Mouse (Mus musculus) right cerebral cortex, postnatal 14 days (tissue): ENCODE measurements around the gene Gm20388.

Source experiments
- DNase-seq: peaks from one replicate; pipeline ENCODE4 v3.0.0; 2022

Gm20388 gene

DNA sequence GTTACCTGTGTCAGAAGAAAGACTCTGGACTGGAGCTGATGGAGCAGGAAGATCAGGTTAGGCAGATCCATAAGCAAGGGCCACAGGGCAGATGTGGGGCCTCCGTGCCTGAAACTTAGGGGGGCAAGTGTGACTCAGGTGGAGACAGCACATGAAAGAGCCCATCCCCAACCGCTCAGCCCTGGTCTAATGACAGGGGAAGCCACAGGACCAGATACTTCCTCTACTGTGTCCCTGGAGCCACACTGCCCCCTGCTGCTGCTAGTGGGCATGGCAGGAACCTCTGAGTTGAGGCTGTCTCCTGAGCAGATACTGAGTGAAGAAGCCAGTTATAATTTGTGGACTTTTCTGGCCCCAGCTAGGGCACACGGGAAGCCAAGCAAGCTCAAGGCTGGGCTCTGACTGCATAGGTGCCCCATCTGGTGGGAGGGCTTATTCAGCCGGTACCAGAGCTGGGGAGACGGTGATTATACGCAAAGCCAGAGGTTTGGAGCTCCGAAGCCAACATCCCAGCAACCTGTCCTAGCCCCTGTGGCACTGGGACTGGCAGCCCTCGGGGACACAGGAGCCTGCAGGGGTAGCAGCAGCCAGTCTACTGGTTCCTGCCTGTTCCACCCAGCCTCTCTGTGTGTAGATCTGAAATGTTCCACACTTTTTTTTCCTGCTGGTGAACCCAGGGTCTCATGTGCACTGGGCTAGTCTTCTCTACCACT is 2919.9 kb downstream of the Gm20388 start:
- peak; percentile 94 for DNase-seq

DNA sequence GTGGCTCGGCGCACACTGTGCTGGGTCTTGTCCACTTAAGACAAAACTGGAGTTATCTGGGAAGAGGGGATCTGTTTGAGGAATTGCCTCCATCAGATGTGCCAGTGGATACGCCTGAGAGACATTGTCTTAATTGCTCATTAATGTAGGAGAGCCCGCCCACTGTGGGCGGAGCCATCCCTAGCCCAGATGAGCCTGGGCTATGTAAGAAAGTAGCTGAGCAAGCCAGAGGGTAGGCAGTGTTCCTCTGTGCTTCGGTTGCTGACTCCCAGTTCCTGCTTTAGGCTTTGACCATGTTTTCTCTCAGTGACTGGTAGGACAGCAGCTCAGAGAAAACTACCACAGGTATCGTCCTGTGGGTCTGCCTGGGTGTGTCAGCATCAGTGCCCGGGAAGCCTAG is 2923.8 kb downstream of the Gm20388 start:
- no peak for DNase-seq

GRCm38 (mm10) chr8:122834971-122835370 is 2924.3 kb downstream of the Gm20388 start:
- DNase-seq = peak; percentile 80

- no peak for DNase-seq
Measured at GRCm38 (mm10) chr8:122836199-122836598, 2925.6 kb downstream of the Gm20388 start.

DNA sequence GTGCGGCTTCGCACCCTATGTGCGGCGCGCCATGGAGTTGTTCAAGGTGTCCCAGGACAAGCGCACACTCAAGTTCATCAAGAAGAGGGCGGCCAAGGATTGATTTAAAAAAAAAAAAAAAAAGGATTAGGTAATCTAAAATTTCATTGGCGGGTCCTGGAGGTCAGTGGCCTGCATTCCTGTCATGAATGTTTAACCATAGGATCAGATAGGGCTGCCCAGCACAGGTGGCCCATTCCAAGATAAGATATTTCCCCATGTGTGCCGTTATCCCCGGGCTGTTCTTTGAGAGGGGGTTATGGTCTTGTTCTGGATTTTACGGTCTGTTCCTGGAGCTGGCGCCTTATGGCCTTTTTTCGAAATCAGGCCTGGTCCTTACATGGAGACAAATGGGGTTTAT is 2926.1 kb downstream of the Gm20388 start:
- DNase-seq = no peak

GRCm38 (mm10) chr8:122844161-122844560 is 2933.5 kb downstream of the Gm20388 start:
- DNase-seq = no peak

DNA sequence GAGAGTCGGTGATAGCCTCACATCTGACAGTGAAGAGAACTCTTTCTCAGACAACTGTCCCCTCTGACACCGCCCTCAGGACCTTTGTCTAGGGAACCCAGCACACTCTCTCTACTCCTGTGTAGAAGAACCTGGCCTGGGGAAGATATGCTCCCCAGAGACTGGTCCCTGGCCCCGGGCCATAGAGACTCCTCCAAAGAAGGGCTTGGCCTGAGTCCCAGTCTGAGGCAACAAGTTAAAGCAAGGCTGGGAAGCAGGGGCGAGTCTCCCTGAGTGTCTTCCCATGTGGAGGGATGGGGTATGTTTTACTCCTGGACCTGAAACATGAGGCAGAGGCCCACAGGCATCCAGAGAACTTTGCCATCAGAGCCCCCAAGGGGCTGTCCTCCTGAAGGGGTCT is 2935.0 kb downstream of the Gm20388 start:
- DNase-seq = no peak

- DNase-seq = peak; percentile 51
Measured at GRCm38 (mm10) chr8:122847829-122848561, 2937.4 kb downstream of the Gm20388 start, which contains the start of gene Cdh15. Cdh15 (plus strand) TSS chr8:122847966.

GRCm38 (mm10) chr8:122849152-122849910 is 2938.7 kb downstream of the Gm20388 start:
- DNase-seq = no peak

DNA sequence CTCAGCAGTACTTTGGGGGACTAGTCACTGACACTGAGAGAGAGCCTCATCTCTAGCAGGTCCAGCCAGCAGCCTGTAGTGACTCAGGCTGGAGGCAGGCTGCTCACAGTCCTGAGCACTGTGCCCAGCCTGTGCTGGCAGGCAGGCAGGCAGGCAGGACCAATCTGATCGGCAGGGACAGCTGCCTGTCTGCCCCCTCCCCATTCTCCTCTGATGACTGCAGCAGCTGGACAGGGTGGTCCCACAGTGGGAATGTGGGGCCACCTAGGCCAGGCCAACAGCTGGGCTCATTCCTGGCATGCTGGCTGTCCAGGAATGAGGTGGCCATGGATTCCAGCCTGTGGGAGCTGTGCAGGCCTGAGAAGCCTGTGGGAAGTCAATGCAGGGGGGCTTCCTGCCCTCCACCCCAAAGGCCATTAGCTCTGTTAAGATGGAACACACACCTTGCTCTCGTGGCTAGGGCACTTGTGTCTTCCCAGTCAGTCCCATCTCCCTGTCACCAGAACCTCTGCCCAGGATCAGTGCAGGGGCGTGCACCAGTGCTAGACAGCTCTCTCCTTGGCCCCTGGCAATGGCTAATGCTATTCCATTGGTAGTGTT is 2940.1 kb downstream of the Gm20388 start:
- DNase-seq = no peak

GRCm38 (mm10) chr8:122851692-122852545 is 2941.3 kb downstream of the Gm20388 start:
- no peak for DNase-seq

- DNase-seq = no peak
Measured at GRCm38 (mm10) chr8:122852546-122852905, 2941.9 kb downstream of the Gm20388 start.

DNA sequence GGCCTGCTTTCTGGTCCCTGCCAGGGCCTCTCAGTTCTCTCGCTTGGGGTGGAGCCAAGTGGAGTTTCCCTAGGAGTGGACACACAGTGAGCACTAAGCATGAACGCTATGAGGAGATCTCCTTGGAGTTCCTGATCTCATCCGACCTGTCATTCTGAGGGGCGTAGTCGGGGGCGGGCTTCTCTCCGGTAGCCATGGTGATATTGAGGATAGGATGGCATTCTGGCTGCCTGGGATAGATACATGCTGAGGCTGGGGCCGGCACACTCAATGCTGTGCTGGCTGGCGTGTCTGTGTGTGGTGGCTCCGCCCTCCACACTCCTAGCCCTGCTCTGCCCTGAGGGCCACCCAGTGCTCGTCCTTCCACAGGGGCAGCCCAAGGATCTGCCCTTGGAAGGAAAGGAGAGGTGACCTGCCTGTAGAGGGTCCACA is 2942.7 kb downstream of the Gm20388 start:
- peak; percentile 37 for DNase-seq

- DNase-seq = no peak
Measured at GRCm38 (mm10) chr8:122854388-122854787, 2943.7 kb downstream of the Gm20388 start.

- DNase-seq = no peak
Measured at GRCm38 (mm10) chr8:122855123-122855522, 2944.5 kb downstream of the Gm20388 start.

DNA sequence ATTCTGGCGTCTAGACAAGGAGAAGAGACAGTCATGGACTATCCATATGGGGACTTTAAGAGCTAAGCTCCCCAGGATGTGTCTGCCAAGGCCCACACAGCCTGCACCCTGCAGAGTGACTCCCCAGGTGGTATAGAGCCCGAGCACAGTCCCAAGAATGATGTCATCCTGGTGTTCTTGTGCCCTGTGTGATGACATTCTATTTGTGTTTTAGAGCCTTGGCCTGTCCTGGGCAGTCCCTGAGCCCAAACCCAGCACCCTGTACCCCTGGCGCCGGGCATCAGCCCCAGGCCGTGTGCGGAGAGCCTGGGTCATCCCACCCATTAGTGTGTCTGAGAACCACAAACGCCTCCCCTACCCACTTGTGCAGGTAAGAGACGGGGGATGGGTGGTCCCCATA is 2945.6 kb downstream of the Gm20388 start:
- DNase-seq = no peak

- no peak for DNase-seq
Measured at GRCm38 (mm10) chr8:122859843-122860242, 2949.2 kb downstream of the Gm20388 start.

DNA sequence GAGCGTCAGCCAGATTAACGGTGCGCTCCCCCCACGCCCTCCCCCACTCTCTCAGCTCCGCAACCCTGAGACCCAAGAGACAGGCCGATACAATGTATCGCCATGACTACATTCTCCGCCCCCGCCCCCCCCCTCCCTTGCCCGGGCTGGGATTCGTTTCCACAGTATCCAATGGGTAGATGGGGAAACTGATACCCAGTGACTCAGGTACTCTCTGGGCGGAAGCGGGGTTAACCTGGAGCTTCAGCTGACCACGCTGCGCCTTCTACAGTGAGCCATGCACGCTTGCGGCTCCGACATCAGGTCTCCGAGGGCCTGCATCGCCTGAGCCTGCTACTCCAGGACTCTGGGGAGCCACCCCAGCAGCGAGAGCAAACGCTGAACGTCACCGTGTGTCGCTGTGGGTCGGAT is 2954.1 kb downstream of the Gm20388 start:
- DNase-seq = no peak

DNA sequence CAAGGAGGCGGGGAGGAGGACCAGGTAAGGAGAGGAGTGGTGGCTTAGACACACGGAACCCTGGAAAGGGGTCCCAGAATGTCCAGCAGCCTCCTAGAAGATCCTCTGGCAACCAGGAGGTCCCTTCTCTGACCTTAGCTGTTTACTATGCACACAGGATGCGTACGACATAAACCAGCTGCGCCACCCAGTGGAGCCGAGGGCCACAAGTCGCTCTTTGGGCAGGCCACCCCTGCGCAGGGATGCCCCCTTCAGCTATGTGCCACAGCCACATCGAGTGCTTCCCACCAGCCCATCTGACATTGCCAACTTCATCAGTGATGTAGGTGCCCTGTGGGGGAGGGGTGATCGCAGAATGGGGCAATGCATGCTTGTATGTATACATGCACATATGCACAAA is 2954.8 kb downstream of the Gm20388 start:
- DNase-seq = peak; percentile 23

DNA sequence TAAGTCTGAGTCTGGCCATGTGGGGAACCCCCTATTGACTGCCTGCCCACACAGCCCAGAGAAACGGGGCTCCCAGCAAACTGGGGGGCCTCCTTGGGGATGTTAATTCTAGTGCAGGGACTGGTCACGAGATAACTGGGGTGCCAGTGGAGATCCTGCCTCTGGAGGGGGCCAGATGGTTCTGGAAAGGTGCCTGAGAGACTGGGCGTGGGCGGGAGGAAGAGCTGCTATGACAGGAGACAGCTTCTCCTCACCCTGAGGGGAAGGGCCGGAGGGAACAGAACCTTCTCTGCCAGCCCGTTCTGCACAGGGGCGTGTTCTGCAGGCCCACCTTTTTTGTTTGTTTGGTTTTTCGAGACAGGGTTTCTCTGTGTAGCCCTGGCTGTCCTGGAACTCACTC is 2955.6 kb downstream of the Gm20388 start:
- no peak for DNase-seq

DNA sequence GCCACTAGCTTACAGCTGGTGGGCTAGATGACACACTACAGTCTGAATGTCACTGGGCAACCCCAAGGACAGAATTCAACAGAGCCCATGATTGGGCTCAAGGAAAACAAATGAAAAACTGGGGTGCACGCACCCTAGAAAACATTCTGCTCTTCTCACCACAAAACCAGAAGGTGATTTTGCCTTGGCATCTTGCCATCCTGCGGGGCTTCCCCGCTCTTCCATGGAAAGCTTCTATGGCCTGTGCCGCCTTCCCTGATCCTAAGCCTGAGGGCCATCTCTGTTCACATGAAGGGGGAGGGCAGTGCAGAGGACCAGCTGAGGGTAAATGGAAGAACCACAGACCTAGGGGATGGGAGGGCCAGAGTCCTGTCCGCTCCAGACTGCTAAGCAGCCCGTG is 2957.3 kb downstream of the Gm20388 start:
- no peak for DNase-seq

- no peak for DNase-seq
Measured at GRCm38 (mm10) chr8:122870377-122870863, 2959.8 kb downstream of the Gm20388 start.
